Mouse (Mus musculus) T-helper 1 cell (primary cell): ENCODE measurements around the gene Trim71.

Experiments
- in situ Hi-C: fragments of 300-600 bp; cut with MboI, MseI; formaldehyde crosslinking; loops from one replicate; pipeline ENCODE4 v1.15.1; 2025; ENCODE audit warnings: high pct_unique_total_duplicates

The Trim71 gene

GRCm38 (mm10) chr9:114557086-114557485 lies 7.1 kb downstream of the Trim71 start:
- in situ Hi-C loops, result no loop called here

- in situ Hi-C loops, result no loop called here
Observed at GRCm38 (mm10) chr9:114556276-114556855, 7.8 kb downstream of the Trim71 start.

- in situ Hi-C loops, result no loop called here
Observed at GRCm38 (mm10) chr9:114554355-114554979, 9.7 kb downstream of the Trim71 start.

DNA sequence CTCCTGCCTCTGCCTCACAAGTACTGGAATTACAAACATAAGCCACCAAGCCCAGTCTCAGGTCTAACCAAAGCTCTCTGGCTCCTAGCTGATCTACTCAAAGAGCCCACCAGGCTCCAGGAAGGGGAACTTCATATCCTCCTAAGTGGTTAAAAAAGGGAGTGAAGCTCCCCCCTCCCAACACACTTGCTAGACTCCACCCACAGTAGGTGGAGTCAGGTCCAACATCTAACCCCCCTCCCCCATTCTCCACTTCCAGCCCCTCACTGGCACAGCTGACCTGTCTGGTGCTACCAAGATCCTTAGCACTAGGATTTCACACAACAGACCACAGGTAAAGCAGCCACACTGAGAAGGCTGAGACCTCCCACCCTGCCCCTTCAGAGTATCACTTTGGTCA lies 10.3 kb downstream of the Trim71 start:
- in situ Hi-C loops, result no loop called here

GRCm38 (mm10) chr9:114550033-114550432 lies 14.1 kb downstream of the Trim71 start:
- in situ Hi-C loops, result no loop called here

- in situ Hi-C loops, result no loop called here
Observed at GRCm38 (mm10) chr9:114549117-114549516, 15.1 kb downstream of the Trim71 start.

- in situ Hi-C loops, result no loop called here
Observed at GRCm38 (mm10) chr9:114548496-114548895, 15.7 kb downstream of the Trim71 start.

GRCm38 (mm10) chr9:114547643-114548077 lies 16.5 kb downstream of the Trim71 start:
- in situ Hi-C loops, result no loop called here

- in situ Hi-C loops, result no loop called here
Observed at GRCm38 (mm10) chr9:114546765-114547164, 17.4 kb downstream of the Trim71 start.

DNA sequence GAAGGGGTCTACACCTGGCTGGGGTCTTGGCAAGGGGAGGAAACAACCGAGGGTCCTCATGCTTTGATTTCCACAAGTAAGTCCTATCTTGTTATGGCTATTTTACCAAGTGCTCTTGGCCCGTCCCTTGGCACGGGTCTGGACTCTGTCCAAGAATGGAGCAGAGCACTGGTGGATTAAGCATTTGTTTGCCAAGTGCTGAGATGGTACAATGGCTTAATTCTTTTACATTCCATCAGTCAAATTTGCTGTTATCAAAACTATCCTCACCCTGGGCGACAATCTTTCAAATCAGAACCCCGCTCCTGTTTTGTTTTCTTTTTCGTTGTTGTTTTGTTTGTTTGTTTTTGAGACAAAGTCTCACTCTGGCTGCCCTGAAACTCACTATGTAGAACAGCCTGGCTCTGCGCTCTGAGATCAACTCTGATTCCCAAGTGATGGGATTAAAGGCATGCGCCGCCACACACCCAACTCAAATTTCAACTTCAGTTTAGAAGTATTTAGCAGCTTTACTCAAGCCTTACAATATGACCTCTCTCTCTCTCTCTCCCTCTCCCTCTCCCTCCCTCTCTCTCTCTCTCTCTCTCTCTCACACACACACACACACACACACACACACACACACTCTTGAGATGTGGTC lies 19.3 kb downstream of the Trim71 start:
- in situ Hi-C loops, result no loop called here

GRCm38 (mm10) chr9:114543882-114544753 lies 20.1 kb downstream of the Trim71 start:
- in situ Hi-C loops, result no loop called here

DNA sequence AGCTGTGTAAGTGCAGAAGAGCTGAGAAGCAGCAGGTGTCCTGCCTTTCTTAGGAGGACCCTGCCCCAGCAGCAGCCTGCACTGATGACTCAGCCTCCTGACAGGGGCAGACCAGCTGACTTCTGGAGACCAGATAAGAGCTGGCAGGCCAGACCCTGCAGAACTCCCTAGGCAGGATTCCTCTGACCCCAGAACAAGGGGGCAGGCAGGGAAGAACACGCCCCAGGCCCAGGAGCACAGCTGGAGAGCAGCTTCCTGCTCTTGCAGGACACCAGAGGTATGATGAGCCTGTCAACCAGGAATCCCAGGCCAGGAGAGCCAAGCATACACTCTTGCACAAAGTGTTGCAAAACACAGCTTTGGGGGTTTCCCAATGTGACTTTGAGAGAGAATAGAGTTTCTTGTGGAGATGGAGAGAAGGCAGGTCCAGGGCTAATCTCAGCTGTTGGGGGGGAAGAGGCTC lies 22.9 kb downstream of the Trim71 start:
- in situ Hi-C loops, result no loop called here

DNA sequence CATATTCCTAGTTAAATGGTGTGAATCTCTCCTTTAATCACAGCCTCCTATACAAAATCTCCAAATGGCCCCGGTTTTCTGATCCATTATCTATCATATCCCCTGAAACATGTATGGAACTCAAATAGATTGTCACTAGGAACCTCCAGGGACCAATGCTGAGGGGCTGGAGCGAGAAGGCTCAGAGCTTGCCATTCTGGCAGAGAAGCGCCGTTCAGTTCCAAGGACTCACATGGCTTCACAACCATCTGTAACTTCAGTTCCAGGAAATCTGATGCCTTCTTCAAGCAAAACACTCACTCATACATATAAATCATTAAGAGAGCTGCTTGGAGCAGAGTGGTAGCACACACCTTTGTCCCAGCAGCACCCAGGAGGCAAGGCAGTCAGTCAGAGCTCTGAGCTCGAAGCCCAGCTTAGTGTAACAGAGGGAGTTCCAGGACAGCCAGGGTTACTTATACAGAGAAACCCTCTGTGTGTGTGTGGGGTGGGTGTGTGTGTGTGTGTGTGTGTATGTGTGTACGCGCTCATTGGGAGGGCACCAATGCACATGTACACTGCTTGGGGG lies 25.1 kb downstream of the Trim71 start:
- in situ Hi-C loops, result no loop called here

GRCm38 (mm10) chr9:114536628-114537027 lies 27.5 kb downstream of the Trim71 start:
- in situ Hi-C loops, result no loop called here

DNA sequence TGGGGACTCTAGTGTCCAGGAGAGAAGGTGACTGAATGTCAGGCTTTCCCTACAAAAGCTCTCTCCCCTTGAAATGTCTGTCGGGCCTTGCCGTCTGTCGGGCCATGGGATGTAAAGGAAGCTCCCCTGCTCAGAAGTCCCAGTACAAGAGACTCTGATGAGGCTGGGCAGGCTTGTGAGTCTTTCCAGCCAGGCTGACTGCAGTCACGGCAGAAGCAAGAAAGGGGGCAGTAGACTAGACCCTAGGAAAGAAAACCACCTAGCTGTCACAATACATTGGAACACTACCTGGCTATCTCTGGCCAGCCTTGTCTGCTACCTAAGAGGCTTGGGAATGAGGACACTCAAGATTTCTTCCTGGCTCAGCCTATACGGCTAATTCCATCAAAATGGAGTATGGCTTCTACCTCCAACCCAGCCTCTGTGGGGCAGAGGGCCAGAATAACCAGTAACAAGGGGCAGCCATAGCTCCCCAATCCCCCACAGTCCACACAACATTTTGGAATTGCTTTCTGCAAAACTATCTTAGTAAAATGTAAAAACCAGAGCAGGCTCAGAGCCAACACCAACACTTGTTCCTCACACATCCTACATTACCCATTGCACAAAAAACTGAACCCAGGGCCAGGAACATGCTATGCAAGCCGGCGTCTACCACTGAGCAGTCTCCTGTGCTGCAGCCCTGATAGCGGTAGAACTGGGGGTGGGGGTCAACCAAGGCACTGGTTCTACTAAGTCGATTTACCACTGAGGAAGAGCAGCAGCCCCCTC lies 29.2 kb downstream of the Trim71 start:
- in situ Hi-C loops, result no loop called here

GRCm38 (mm10) chr9:114533848-114534247 lies 30.3 kb downstream of the Trim71 start:
- in situ Hi-C loops, result no loop called here

DNA sequence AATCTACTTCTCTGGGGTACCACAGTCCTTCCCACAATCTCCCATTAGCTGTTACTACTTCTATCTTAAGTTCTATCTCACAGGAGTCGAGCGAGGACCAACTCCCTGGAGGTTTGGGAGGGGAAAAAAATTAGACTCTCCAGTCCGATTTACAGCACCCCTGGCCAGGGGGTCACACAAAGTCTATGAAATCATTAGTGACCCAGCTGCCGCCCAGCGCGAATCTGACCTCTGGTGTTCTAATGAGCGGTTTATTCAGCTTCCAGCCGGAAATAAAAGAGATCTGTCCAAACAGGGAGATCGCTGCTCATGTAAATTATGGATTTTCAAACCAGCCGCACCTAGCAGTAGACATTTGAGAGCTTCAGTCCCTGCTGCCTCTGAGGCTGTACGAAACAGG lies 32.9 kb downstream of the Trim71 start:
- in situ Hi-C loops, result no loop called here

DNA sequence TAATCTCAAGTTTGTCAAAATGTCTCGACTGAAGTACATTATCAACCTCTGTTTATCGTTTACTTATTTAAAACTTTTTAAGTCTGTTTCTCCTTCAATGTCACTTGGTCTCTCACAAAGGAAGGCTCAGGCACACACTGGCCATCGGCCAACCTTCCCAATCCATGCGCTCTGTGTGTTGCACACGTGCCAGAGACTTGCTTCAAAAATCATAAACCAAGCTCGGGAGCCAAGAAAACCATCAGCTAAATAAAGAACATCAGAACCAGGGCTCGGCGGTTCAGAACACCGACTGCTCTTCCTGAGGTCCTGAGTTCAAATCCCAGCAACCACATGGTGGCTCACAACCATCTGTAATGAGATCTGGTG lies 35.5 kb downstream of the Trim71 start:
- in situ Hi-C loops, result no loop called here

- in situ Hi-C loops, result no loop called here
Observed at GRCm38 (mm10) chr9:114527992-114528679, 36.0 kb downstream of the Trim71 start.

DNA sequence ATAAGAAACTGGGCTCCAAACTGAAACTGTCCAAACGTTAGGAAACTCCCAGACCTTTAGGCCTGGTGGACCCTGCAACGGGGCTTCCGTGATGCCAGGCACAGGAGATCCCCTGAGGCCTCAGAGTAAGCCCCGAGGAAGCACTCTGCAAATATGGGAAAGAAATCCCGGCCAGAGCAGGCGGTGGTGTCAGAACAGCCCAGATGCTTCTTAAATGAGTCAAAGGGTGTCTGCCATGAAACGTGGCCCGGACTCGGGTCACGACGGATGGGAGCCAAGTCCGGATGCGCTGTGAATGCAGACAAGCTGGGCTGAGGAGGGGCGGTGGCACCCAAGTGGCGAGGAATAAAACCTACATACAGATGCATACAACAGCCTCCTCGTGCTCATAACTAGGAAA lies 37.1 kb downstream of the Trim71 start:
- in situ Hi-C loops, result no loop called here
